Mouse (Mus musculus) urinary bladder, postnatal 4 days (tissue): ENCODE results near the gene Fam241b.

Experiments
- DNase-seq, 2 experiments: peaks; one replicate each; pipeline ENCODE4 v3.0.0; 2021 to 2022; ENCODE audit warnings: low spot score in 2 of 2

Fam241b gene

GRCm38 (mm10) chr10:62070636-62071035 is 73.1 kb downstream of the Fam241b start:
- DNase-seq = no peak

- no peak for DNase-seq
Measured at GRCm38 (mm10) chr10:62069946-62070345, 73.8 kb downstream of the Fam241b start.

GRCm38 (mm10) chr10:62069398-62069797 is 74.3 kb downstream of the Fam241b start:
- DNase-seq = no peak

GRCm38 (mm10) chr10:62068532-62068931 is 75.2 kb downstream of the Fam241b start:
- DNase-seq = no peak

- DNase-seq = no peak
Measured at GRCm38 (mm10) chr10:62066213-62066612, 77.5 kb downstream of the Fam241b start.

- DNase-seq = no peak
Measured at GRCm38 (mm10) chr10:62062786-62063185, 80.9 kb downstream of the Fam241b start.

- no peak for DNase-seq
Measured at GRCm38 (mm10) chr10:62060969-62061678, 82.6 kb downstream of the Fam241b start.

GRCm38 (mm10) chr10:62060224-62060913 is 83.4 kb downstream of the Fam241b start:
- peak in 1 of 2 experiments; percentile 29 for DNase-seq

GRCm38 (mm10) chr10:62058508-62059375 is 85.0 kb downstream of the Fam241b start:
- no peak for DNase-seq
